Mouse (Mus musculus) megakaryocyte-erythroid progenitor cell, adult 5-6 weeks (primary cell): Measurements from ENCODE around the gene Gm5148. TPM values are rescaled to one million over a fixed set of nuclear protein-coding genes. Genes with fewer than 3 reads are reported as not detected.

Source experiments
- ATAC-seq: replicated peaks from 2 replicates; pipeline ENCODE4 v1.8.0; 2016; ENCODE audit warnings: mild to moderate bottlenecking, inconsistent platforms; ENCODE audit not compliant: severe bottlenecking, poor library complexity, low FRiP score, low TSS enrichment
- total RNA-seq, 2 experiments: library from RNA; stranded (forward) in 1 of 2; stranded (reverse) in 1 of 2; fragments of 200-1000, 215-1000 nt in 1 of 2; fragments of >200 nt in 1 of 2; fragmentation: Nextera tagmentation in 1 of 2; gene quantifications; 2 replicates each; pipeline ENCODE4 v1.2.3; 2014 to 2017

Gm5148 gene
- total RNA-seq (2014; fragmentation: Nextera tagmentation): 0.45 TPM in 1 of 2 replicates, not detected in the other
- total RNA-seq (2017): 46.9 and 54.2 TPM in 2 replicates

DNA sequence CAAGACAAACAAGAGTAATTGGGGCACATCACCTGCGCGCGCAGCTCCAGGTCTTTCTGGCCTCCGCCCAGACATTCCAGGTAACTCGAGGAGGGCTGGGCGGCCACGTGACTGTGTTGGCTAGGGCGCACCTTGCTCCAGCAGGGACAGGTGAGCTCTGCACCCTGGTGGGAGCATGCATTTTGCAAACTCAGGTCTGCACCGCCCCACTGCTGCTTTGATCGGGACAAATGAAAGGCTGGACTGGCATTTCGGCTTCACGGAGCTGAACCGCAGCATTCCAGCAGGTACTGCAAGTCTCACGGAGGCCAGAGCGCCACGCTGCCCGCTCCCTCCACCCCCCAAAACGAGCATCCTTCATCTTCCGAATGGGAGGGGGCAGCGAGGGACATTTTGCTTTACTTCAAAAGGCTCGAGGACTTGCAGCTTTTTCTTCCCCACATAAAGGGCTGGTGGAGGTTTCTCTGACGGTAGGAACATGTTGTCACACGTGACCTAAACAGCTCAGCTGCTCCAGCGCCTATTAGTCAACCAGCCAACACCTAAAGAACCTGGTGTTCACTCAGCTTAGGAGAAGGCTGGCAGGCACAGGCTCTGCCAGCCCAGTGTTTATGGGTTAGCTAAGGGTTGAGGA, at the start of gene Gm5148:
TSS of gene Gm5148 (minus strand) at position 320 of the 634 bp plus-strand sequence.
- ATAC-seq: peak; percentile 59

DNA sequence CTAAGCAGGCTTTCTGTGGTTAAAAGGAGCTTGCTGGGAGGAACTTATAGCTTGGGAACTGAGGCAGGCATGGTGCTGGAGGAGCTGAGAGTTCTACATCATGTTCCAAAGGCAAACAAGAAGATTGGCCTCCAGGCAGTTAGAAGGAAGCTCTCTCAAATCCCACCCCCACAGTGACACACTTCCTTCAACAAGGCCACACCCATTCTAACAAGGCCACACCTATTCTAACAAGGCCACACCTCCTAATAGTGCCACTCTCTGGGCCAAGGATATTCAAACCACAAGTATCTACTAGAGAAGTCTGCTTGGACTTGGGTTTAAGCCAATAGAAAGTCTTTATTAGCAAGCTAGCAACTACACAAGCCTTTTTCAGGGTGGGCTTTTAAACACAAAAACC, 46.7 kb upstream of the Gm5148 start:
- 0 out of 2 replicates have a peak, but pooled peaks have one; percentile 28 for ATAC-seq

DNA sequence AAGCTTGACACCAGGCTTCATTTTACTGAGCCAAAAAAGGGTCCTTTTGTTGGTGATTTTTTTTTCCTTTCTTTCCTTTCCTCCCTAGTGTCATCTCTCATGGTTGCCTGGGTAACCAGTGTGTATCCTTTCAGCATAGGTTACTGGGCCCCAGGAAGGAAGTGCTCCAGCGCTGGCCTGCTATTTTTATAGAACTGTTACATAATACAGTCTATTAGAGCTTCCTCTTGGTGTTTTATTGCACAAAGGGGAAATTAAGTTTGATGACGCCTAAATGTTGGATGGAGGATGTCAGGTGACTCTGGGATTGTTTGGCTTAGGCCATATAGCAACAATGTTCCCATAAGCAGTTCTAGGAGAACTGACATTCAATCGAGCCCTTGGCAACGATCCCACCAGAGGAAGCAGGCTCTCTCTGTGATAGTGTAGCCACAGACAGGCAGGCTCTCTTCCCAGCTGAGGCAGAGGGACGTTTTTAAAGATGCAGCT, 45.0 kb upstream of the Gm5148 start:
- ATAC-seq: peak; percentile 64

DNA sequence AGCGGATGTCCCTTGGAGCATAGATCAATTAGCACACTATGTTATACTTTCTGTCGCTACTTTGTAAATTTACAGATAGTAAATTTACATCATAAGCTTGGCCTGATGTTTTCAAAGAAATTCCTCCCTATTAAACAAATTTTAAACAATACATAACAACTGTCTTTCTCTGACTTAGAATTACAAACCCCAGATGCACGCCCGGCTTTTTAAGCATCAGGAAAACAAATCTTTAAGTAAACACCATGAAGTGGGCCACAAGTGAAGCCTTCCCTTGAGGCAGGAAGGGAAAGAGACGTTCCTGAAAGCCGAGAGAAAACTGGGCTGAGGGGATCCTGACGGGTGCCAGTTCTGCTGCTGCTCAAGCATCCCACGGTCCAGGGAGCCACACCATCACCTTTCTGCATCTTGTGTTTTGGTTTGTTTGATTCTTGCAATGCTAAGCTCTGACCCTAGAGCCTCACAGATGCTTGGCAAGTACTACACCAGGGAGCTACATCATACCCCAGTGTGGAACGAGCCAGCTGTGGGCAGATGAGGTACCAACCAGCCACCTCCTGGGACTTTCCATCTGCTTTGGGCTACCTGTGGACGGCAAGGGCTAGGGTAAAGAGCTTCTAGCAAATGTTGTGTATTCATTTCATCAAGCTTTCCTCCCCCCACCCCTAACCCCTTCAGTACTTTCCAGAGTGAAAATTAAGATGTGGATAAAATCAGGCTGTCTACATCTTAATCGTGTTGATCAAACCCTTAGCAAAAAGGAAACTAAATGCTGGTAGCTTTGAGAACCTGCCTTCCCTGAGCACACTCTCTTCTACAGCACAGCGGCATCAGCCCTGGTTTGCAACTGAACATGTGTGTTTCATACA, 43.1 kb upstream of the Gm5148 start:
- no peak for ATAC-seq

DNA sequence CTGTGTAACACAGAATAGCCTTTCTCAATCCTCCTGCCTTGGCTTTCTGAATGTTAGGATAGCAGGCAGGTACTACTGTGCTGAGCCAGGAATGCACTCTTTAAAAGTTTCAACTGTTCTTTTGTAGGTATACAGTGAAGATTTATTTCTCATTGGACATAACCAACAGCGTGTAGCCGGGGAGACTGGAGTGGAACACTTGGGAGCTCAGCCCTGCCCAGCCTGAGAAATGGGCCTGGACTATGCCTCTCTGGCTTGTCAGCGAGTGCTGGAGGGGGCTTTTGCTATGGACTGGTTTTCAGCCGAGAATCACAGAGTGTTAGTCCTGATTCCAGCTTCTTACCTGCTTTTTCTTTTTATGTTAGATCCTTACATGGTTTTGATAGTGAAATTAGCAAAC, 42.3 kb upstream of the Gm5148 start:
- no peak for ATAC-seq

DNA sequence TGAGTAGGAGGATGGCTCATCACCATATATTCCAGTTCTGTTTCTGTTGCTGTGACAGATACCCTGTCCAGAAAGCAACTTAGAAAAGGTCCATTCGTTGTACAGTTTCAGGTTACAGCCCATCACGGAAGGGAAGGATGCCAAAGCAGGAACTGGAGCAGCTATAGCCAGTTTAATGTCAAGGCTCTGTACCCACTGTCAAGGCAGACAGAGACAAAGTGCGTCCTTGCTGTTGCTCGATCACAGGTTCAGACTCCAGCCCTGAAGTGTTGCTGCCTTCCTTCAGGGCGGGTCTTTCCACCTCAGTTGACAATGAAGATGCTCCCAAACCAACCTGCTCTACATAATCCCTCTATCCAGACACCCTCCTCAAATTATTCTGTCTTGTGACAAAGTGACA, 41.7 kb upstream of the Gm5148 start:
- no peak for ATAC-seq

DNA sequence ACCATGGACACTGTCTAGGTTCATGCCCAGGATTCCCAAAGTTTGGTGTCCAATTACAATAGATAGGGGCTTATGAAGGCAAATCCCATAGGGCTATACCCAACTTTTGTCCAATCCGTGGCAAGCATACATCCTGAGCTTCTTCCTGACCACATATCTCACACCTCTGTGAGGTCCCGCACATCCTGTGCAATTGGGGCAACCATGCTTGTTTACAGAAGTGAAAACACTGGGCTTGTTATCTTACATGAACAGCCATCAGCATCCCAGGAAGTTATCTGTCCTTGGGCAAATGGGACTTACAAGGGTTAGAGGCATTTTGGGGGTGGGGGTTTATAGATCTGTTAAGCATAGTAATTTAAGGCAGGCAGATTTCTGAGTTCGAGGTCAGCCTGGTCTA, 41.0 kb upstream of the Gm5148 start:
- no peak for ATAC-seq

DNA sequence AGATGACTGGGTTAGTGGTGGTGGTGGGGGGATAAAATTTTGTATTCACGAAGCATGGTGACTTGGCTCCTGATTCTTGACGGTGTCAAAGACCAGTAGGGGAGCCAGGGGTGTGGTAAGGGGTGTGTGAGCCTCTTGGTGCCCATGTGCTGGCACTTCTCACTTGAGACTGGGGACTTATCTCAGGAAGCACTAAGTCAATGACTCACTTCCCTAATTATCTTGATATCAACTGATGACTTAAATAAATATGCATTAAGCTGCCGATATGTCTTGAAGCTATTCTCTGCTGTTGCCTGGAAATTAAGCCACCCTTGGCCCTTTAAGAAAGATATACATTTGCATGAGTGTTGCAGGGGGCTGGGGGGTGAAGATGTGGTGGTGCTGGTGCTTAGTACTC, 38.0 kb upstream of the Gm5148 start:
- 0 out of 2 replicates have a peak, but pooled peaks have one; percentile 25 for ATAC-seq

DNA sequence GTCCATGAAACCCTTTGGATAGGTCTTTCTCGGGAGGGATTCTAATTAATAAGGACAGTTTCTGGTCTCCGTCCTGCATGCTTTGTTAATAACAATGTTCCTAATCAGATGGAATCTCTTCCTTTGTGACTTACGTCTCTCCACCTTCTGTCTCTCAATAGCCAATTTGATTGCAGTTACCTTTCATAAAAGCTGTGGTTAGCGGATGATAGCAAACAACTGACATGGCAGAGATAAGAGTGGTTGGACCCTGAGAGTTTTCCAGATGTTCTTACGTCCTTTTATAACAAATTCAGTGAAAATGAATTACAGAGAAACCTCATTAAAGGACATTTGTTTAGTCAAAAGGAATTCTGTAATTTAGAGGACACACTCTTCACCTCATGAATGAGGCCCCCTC, 37.5 kb upstream of the Gm5148 start:
- ATAC-seq: no peak

DNA sequence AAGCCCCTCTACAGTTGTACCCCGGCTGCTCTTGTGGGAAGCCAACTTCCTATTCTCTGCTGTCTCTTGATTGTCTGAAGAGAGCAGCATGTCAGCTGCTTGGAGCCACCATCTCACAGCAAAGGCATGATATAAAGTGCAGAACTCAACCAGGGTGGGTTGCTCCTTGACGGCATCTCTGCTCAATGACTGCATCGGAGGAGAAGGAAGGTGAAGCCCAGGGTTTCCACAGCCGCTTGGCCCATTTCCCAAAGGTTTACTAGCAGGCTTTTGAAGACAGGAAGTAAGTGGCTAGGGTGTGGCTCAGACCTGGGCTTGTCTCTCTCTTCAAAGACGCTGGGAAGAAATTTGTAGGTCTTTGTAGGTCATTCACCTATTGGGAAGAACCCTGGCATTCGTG, 36.6 kb upstream of the Gm5148 start:
- no peak for ATAC-seq

DNA sequence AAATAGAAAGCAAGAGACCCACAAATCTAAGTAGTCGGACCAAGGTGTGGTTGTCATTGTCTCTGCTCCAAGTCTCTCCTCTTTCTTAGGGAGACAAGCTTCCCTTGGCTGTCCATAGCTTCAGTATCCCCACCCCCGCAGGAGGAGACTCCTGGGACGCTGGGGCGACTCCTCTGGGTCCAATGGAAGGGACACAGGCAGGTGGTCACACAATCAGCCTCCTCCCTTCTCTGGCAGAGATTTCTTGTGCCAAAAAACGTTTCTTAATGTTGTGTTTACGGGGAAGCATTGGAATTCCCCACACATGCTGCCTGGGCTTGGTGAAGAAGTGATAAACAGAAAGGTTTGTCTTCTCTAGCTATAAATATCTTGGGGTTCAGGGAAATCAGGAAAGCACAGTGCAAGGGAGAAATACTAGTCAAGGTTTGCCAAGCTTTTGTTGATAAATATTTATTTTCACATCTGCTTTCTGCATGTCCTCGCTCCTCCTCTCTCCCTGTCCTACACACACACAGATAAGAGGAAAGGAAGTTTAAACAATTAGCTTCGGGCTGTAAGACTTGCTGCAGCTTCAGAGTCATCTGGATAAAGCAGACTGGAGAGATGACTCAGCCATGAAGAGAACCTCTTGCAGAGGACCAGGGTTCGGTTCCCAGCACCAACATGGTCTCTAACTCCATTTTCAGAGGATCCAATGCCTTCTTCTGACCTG, 34.5 kb upstream of the Gm5148 start:
- peak; percentile 34 for ATAC-seq

DNA sequence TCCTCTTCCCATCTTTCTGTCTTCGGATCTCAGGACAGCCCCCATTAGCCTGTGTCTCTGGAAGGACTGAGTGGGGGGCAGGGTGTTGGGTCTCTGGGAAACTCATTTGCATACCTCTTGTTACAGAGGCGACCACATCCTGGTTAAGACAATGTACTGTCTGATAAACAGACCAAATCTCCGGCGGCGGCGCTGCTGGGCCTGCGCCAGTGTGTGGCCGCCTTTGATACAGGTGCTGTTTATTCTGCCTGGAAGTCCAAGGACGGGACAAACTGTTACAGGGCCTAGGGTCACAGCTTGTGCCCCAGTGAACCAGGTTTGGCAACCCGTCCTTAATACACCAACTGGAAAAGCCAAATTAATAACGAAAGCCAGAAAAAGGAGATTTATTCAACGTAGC, 33.8 kb upstream of the Gm5148 start:
- peak; percentile 67 for ATAC-seq

DNA sequence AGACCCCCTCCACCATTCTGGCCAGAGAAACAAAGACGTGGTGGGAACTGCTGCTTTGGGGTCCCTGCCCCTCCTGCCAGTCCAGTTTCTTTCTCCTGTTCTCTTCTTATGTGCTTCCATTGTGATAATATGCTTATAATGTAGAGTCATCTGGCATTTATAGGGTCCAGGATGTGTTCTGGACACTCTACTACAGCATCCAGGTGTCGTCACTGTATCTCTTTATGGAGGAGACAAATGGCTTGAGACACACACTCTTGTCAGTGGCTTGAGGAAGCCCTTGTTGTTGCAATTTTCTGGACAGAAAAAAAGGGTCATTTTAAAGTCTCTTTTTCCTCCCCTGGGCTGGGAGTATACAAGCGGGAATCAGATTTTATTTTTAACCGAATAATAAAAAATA, 33.3 kb upstream of the Gm5148 start:
- no peak for ATAC-seq

DNA sequence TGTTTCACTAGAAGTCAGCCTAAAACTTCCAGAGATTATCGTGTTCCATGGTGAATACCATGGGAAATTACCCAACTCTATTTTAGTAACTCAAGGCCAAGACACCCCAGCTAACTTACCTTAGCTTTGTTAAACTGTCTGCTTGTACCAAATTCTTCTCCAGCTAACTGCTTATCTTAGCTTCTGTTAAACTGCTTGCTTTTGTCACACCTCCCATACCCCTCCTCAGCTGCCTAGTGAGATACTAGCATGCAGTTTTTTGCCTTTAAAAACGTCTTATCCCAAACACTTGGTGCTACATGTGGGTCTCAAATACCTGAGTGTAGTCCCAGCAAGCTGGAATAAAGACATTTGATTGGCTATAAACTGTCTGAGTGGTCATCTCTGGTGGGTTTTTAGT, 31.7 kb upstream of the Gm5148 start:
- ATAC-seq: no peak

DNA sequence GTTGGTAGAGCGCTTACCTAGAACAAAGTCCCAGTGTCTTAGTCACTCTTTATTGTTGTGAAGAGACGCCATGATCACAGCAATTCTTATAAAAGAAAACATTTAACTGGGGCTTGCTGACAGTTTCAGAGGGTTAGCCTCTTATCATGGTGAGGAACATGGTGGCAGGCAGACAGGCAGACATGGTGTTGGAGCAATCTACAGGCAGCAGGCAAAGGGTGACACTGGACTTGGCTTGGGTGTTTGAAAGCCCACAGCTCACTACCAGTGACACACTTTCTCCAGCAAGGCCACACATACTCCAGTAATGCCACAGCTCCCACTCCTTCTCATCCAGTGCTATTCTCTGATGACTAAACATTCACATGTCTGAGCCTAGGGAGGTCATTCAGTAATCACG, 30.3 kb upstream of the Gm5148 start:
- ATAC-seq: peak; percentile 55; the same call in 1 of the 2 replicates

DNA sequence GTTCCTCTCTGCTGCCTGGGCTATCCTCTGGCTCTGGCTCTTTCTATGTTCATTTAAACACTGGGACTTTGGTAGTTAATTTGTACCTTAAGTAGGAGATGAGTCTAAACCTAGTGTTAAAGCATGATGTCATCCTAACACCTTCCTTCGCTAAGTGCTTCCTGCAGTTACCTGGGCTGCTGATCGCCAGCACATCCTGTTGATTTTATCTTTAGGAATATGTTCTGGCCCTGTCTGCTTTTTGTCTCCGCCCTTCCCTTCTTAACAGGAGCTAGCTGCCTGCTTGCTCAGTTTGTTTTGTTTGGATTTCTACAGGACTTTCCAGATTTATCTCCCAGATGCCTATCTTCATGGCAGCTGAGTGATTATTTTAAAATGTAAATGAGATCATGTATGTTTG, 28.9 kb upstream of the Gm5148 start:
- no peak for ATAC-seq

DNA sequence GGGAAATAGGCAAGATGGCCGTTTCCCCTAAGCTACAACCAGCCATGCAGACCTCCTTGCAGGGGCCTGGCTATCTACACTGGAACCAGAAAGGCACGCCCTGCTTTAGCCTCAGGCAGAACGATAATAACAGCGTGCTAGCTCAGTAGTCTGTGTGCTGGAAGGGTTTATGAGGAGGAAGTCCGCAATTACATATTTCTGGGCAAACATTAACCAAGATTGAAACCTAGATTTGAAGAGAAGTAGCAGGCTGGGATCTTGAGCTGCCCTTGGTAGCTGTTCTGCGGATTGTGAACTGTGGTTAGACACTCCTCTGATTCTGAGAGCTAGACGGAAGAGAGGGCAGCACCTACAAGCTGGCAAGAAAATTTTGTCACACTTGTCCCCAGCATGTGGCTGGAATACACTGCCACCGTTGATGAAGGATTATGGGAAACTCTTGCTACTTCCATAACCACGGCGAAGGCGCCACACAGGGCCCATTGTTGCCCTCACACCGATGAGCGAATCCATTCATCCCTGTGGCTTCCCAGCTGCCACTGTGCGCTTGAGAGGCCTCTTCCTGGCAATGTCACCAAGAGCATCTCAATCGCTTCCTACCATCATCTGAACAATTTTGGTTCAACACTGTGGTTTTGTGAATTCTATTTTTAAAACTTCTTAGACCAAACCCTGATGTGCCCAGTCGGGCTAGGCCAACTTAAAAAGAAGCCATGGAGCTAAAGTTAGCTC, 23.9 kb upstream of the Gm5148 start:
- peak; percentile 98 for ATAC-seq

DNA sequence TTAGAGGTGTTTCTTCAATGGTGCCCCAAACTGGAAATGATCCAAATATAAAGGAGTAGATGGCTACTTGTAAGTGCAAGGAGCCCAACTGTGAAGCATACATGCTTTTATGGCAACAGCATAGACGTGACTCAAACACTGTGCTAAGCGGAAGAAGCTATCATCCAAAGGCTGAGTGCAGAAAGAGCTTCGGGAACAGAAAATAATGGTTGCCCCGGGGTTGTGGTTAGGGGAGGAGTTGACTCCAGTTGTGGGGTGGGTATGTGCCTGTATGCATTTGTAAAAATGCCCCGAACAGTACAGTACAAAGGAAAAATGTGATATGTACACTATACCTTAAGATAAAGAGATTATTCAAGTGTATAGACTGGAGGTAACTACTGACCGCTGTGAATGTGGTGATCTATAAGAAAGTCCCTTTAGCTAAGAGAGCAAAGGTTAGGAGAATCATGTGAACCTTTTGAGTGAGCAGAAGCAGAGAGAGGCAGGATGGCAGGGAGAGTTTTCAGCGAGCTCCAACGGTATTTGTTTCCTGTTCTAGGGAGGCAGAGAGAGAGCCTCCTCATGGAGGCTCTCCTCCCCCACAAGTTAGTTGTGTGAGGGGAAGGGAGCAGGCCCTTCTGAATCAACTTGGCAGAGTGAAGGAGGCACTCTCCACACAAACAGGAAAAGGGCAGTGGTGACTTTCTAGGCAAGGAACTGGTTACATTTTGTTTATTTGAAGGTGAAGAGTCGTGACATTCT, 23.1 kb upstream of the Gm5148 start:
- peak; percentile 39; the same call in 1 of the 2 replicates for ATAC-seq

DNA sequence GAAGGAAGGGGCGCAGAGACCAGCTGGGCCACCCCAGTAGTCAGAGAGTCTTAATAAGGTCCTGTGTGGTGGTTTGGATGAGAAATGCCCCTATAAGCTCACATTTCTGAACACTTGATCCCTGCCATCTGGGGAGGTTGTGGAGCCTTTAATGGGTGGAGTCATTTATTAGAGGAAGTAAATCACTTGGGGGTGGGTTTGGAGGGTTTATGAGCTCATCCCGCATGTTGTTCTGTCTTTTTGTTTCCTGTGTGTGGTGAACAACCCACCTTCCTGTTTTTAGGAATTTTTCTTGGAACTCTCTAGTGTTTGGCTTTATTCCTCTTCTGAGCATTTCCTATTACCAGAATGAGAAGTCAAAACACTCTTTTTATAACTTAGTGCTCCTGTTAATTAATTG, 19.8 kb upstream of the Gm5148 start:
- ATAC-seq: no peak
